Mouse (Mus musculus): ENCODE measurements around the gene Pdlim5.

DNA sequence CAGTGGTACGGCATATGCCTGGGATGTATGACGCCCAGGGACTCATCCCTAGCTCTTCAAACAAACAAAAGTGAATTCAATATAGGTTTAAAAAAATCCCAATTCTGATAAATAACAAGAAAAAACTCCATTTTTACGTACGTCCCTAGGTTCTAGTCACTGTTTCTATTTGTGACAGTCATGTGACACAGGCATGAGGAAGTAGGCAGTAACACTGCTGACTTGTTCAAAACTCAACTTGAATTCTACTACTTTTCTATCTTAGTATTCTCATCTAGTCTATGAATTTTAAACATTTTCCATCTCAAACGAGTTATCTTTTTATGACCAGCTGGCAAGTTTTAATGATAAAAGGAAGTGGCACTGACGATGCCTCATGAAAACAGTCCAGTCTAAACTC lies 122.2 kb downstream of the Pdlim5 start:
- TF ChIP-seq CTCF (IDR thresholded peaks at IDR 0.05; ENCODE audit: borderline replicate concordance, extremely low read depth, insufficient read depth, insufficient read length) (no peak), POLR2A (IDR thresholded peaks at IDR 0.05; ENCODE audit: borderline replicate concordance, extremely low read depth, insufficient read depth, insufficient read length, poor library complexity, severe bottlenecking) (no peak)

Data from brain, embryonic 14.5 days (tissue).